Mouse (Mus musculus) stomach, postnatal 0 days (tissue): ENCODE results near the gene Ccdc73. TPM values are rescaled to one million over a fixed set of nuclear protein-coding genes. Genes with fewer than 3 reads are reported as not detected.

Experiments
- ATAC-seq: fragments of 200-750 bp; cut with Nextera tagmentation; 2 replicates; pipeline ENCODE4 v1.8.0; 2017; ENCODE audit not compliant: low FRiP score, low TSS enrichment
- DNase-seq: peaks from one replicate; pipeline ENCODE4 v3.0.0-alpha.2; 2016; ENCODE audit warnings: low spot score
- H3K27ac ChIP-seq: fragments of 300-500 bp; sonication (generic); replicated peaks from 2 replicates; pipeline ENCODE4 v1.5.1; 2014; ENCODE audit warnings: mild to moderate bottlenecking, control low read depth
- H3K27me3 ChIP-seq: fragments of 300-500 bp; sonication (generic); 2 replicates; pipeline ENCODE4 v1.6.1; 2014; ENCODE audit warnings: low read length; ENCODE audit not compliant: control insufficient read depth, insufficient read depth
- H3K36me3 ChIP-seq: fragments of 300-500 bp; sonication (generic); 2 replicates; pipeline ENCODE4 v1.6.1; 2014; ENCODE audit warnings: low read length, mixed read lengths; ENCODE audit not compliant: control insufficient read depth, insufficient read depth
- H3K4me1 ChIP-seq: fragments of 300-500 bp; sonication (generic); replicated peaks from 2 replicates; pipeline ENCODE4 v1.6.1; 2014; ENCODE audit warnings: antibody characterized with exemption; ENCODE audit not compliant: control insufficient read depth, insufficient read depth
- H3K4me2 ChIP-seq: fragments of 300-500 bp; sonication (generic); replicated peaks from 2 replicates; pipeline ENCODE4 v1.6.1; 2014; ENCODE audit warnings: low read depth, mild to moderate bottlenecking, control low read depth, moderate library complexity
- H3K4me3 ChIP-seq: fragments of 300-500 bp; sonication (generic); 2 replicates; pipeline ENCODE4 v1.5.1; 2014; ENCODE audit warnings: low read depth, low read length, control low read depth
- H3K9ac ChIP-seq: fragments of 300-500 bp; sonication (generic); 2 replicates; pipeline ENCODE4 v1.6.1; 2014; ENCODE audit warnings: mild to moderate bottlenecking, low read length, control low read depth, mixed read lengths
- H3K9me3 ChIP-seq: fragments of 300-500 bp; sonication (generic); 2 replicates; pipeline ENCODE4 v1.6.1; 2016; ENCODE audit warnings: low read length; ENCODE audit not compliant: control insufficient read depth
- CTCF ChIP-seq: IDR thresholded peaks from 2 replicates; pipeline ENCODE4 v1.5.1; 2016; ENCODE audit warnings: antibody characterized with exemption, low read depth, mild to moderate bottlenecking, moderate library complexity
- EP300 ChIP-seq: optimal IDR thresholded peaks from 2 replicates; pipeline ENCODE3; 2016; ENCODE audit warnings: antibody characterized with exemption
- WGBS: fragments of 180-500 bp; shearing (Covaris S2); extraction: QIAGEN DNeasy Blood & Tissue Kit; methylation state at CpG from one replicate; pipeline ENCODE4 v1.1.7; 2014; 5-methylcytosine and 5-hydroxymethylcytosine counted together
- polyA plus RNA-seq: library from polyadenylated mRNA; unstranded; fragments of >200 nt; fragmentation: Nextera tagmentation; extraction: Ambion mirVana; gene quantifications from 2 replicates; pipeline ENCODE4 v1.2.1, GENCODE M21; 2015

Ccdc73 gene
- polyA plus RNA-seq, 1 experiment from 2014 or later, result 5.6 TPM

DNA sequence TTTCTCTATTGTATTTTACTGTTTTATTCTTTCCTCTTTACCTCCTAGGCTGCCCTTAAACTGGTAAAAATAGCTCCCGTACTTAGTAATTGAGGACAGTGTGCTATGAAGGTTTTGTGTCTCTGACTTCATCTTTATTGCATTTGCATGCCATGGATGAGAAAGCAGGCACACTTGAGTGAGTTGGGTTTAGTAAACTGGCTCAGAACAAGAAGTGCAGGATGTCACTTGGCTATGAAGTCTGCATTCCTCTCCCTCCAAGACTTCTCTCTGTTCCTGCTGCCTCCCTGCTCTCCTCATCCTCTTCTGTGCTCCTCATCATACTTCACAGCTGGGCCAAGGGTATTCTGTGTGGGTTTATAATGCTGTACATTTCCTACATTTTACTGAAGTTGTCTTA lies 121.4 kb downstream of the Ccdc73 start:
- no peaks in the 10 kb centered on the region for H3K36me3 ChIP-seq
- no peaks in the 10 kb centered on the region for H3K27me3 ChIP-seq
- no peak for TF ChIP-seq EP300
- no peak for TF ChIP-seq CTCF
- no peak overlapping the region for H3K4me3 ChIP-seq
- no peak for DNase-seq
- WGBS, result 83% methylated on average over 1 of the region's 1 CpGs
- H3K9ac ChIP-seq, result no peak overlapping the region
- no peak overlapping the region for H3K4me2 ChIP-seq
- H3K4me1 ChIP-seq, result no peaks in the 10 kb centered on the region
- H3K27ac ChIP-seq, result no peak overlapping the region
- no peak for ATAC-seq
- H3K9me3 ChIP-seq, result no peaks in the 10 kb centered on the region

GRCm38 (mm10) chr2:104994436-104994835 lies 126.8 kb downstream of the Ccdc73 start:
- ATAC-seq, result no peak
- H3K4me1 ChIP-seq, result no peaks in the 10 kb centered on the region
- H3K4me2 ChIP-seq, result no peak overlapping the region
- H3K9ac ChIP-seq, result no peak overlapping the region
- no peak for TF ChIP-seq EP300
- TF ChIP-seq CTCF, result no peak
- no peaks in the 10 kb centered on the region for H3K27me3 ChIP-seq
- H3K36me3 ChIP-seq, result no peaks in the 10 kb centered on the region; the same call in 1 of the 2 replicates
- no peak overlapping the region for H3K27ac ChIP-seq
- WGBS, result 45% methylated on average over 2 of the region's 2 CpGs
- H3K9me3 ChIP-seq, result no peaks in the 10 kb centered on the region
- no peak for DNase-seq
- no peak overlapping the region for H3K4me3 ChIP-seq

GRCm38 (mm10) chr2:104996201-104996600 lies 128.6 kb downstream of the Ccdc73 start:
- no peaks in the 10 kb centered on the region for H3K27me3 ChIP-seq
- ATAC-seq, result no peak
- no peak for DNase-seq
- no peak overlapping the region for H3K4me3 ChIP-seq
- WGBS, result 48% methylated on average over 3 of the region's 3 CpGs
- H3K4me1 ChIP-seq, result no peaks in the 10 kb centered on the region
- H3K9ac ChIP-seq, result no peak overlapping the region
- no peak for TF ChIP-seq CTCF
- TF ChIP-seq EP300, result no peak
- H3K9me3 ChIP-seq, result no peaks in the 10 kb centered on the region
- H3K27ac ChIP-seq, result no peak overlapping the region
- no peaks in the 10 kb centered on the region; the same call in 1 of the 2 replicates for H3K36me3 ChIP-seq
- H3K4me2 ChIP-seq, result no peak overlapping the region

- Histone ChIP-seq H3K36me3 (peaks cover 9% of the 10 kb centered on the region; the same call in 1 of the 2 replicates), H3K4me1 (no peaks in the 10 kb centered on the region), H3K27ac (no peak overlapping the region), H3K4me3 (no peak overlapping the region), H3K4me2 (no peak overlapping the region), H3K27me3 (no peaks in the 10 kb centered on the region), H3K9ac (no peak overlapping the region), H3K9me3 (no peaks in the 10 kb centered on the region)
- DNase-seq (no peak), ATAC-seq (no peak)
- no peak for TF ChIP-seq EP300
- TF ChIP-seq CTCF, result no peak
Measured at GRCm38 (mm10) chr2:105007236-105007635, 139.6 kb downstream of the Ccdc73 start.

DNA sequence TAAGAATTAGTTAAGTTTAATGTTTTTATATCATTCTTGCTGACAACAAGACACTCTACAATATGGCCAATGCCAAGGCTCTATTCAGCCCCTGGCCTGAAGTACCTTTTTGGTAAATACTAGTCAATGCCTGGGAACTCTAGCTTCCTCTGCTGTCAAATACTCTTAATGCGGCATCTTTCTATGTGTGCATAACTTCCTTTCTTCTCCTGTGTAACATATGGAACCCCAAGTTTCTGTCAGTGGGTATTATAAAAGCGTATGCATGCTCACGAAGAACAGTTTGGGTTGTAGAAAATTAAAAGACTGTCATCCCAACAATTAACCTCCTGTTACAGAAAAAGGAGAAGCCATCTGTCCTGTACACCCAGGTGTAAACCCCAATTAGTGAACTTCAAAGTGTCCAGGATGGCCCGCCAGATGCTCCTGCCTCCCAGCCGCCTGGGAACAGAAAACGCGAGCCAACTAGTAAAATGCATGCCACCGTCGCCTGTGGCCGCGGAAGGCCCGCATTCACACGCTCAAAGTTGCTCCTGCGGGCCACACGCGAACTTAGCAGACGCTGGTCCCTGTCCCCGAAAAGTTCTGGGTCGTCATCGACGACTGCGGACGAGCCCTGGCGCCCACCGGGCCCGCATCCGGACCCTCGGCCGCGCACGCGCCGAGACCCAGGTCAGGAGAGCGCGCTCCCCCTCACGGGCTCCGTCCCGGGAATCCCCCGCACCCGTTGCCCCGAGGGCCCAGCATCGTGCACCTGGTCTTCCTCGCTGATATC lies 148.8 kb downstream of the Ccdc73 start:
- Histone ChIP-seq H3K4me3 (peak overlapping the region; percentile 95), H3K27me3 (no peaks in the 10 kb centered on the region), H3K4me1 (no peaks in the 10 kb centered on the region), H3K4me2 (peak overlapping the region; percentile 69), H3K9me3 (no peaks in the 10 kb centered on the region), H3K27ac (peak overlapping the region; percentile 72), H3K36me3 (peaks cover 8% of the 10 kb centered on the region), H3K9ac (peak overlapping the region; percentile 94)
- peak; percentile 35 for ATAC-seq
- TF ChIP-seq EP300 (no peak), CTCF (no peak)
- DNase-seq, result no peak
- under 1% methylated on average over 43 of the region's 43 CpGs for WGBS

GRCm38 (mm10) chr2:105016967-105017287 lies 149.3 kb downstream of the Ccdc73 start, which contains the start of gene Eif3m:
TSS of gene Eif3m (minus strand) at chr2:105017080.
- no peaks in the 10 kb centered on the region for H3K9me3 ChIP-seq
- H3K27me3 ChIP-seq, result no peaks in the 10 kb centered on the region
- no peaks in the 10 kb centered on the region for H3K4me1 ChIP-seq
- peak within 1 kb of the TSS; percentile 95 for H3K4me3 ChIP-seq
- H3K36me3 ChIP-seq, result peaks cover 8% of the 10 kb centered on the region
- DNase-seq, result peak; percentile 95
- ATAC-seq, result peak; percentile 100
- TF ChIP-seq CTCF, result no peak
- no peak for TF ChIP-seq EP300
- peak within 1 kb of the TSS; percentile 94 for H3K9ac ChIP-seq
- H3K27ac ChIP-seq, result peak within 1 kb of the TSS; percentile 72
- WGBS, result 1% methylated on average over 23 of the region's 25 CpGs
- H3K4me2 ChIP-seq, result peak within 1 kb of the TSS; percentile 69
